Mouse (Mus musculus): ENCODE data around the gene Snx22. TPM values are rescaled to one million over a fixed set of nuclear protein-coding genes. Genes with fewer than 3 reads are reported as not detected.

Gene Snx22
- polyA plus RNA-seq, 1 experiment: 0.39 TPM

DNA sequence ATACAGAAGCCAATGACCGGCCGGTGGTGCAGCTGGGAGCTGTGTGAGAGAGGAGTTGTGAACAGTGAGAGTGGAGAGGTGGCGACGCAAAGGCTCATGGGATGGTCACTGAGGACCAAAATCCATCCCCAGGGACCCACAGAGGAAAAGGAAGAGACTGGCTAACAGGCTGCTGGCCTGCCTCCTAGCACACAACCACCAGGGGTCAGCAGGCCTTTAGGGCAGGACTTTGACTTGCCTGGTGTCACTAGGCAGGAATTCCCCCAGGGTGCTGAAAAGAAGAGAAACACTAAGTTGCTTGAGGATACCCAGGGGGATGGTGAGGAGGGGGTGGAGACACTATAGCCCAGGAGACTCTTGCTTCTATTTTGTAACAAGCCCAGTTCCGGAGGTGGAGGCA, 2.0 kb downstream of the Snx22 start:
- H3K36me3 ChIP-seq (ENCODE audit: control insufficient read depth, insufficient read depth, low read length, poor library complexity, severe bottlenecking): peaks cover 24% of the 10 kb centered on the region
- TF ChIP-seq EP300 (IDR thresholded peaks at IDR 0.05; ENCODE audit: insufficient read depth, low read depth, low read length): no peak
- TF ChIP-seq POLR2A (IDR thresholded peaks at IDR 0.05; ENCODE audit: insufficient read depth, low read length): no peak
- TF ChIP-seq CTCF (IDR thresholded peaks at IDR 0.05; ENCODE audit: low read depth, low read length): peak; percentile 75
- H3K27ac ChIP-seq (ENCODE audit: insufficient read depth, low read length): no peak overlapping the region
- H3K27me3 ChIP-seq (ENCODE audit: control insufficient read depth, insufficient read depth, low read length, poor library complexity, severe bottlenecking): peaks cover 2% of the 10 kb centered on the region; the same call in 1 of the 2 replicates
- no peak overlapping the region for H3K4me3 ChIP-seq (ENCODE audit: low read depth, low read length)
- H3K4me1 ChIP-seq (ENCODE audit: control insufficient read depth, insufficient read depth, low read length): peaks cover 5% of the 10 kb centered on the region
- H3K9ac ChIP-seq (ENCODE audit: low read depth, poor library complexity, severe bottlenecking): no peak overlapping the region
- no peaks in the 10 kb centered on the region for H3K9me3 ChIP-seq (replicated peaks; ENCODE audit: control insufficient read depth, insufficient read depth, low read length, poor library complexity, severe bottlenecking)

DNA sequence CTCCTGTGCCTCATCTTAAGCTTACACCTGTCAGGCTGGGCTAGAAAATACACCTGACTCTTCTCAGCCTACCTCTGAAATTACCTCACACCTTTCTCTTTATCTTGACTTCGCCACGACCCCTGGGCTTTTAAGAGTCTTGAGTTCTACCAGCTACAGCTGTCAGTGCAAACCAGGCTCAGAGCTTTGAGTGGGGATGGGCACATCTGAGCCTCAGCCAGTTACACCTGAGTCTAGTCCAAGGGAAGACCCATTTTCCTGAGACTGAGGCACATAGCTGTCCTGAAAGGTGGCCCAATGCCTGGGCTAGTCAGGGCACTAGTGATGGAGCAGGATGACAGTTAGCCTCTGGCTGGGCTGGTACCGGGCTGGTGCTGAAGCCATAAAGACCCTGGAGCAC, 2.7 kb downstream of the Snx22 start:
- no peak overlapping the region for H3K27ac ChIP-seq (ENCODE audit: insufficient read depth, low read length)
- H3K27me3 ChIP-seq (ENCODE audit: control insufficient read depth, insufficient read depth, low read length, poor library complexity, severe bottlenecking): peaks cover 2% of the 10 kb centered on the region; the same call in 1 of the 2 replicates
- no peak overlapping the region for H3K9ac ChIP-seq (ENCODE audit: low read depth, poor library complexity, severe bottlenecking)
- TF ChIP-seq EP300 (IDR thresholded peaks at IDR 0.05; ENCODE audit: insufficient read depth, low read depth, low read length): no peak
- no peak for TF ChIP-seq POLR2A (IDR thresholded peaks at IDR 0.05; ENCODE audit: insufficient read depth, low read length)
- no peak for TF ChIP-seq CTCF (IDR thresholded peaks at IDR 0.05; ENCODE audit: low read depth, low read length)
- no peaks in the 10 kb centered on the region for H3K9me3 ChIP-seq (replicated peaks; ENCODE audit: control insufficient read depth, insufficient read depth, low read length, poor library complexity, severe bottlenecking)
- peaks cover 27% of the 10 kb centered on the region for H3K36me3 ChIP-seq (ENCODE audit: control insufficient read depth, insufficient read depth, low read length, poor library complexity, severe bottlenecking)
- H3K4me3 ChIP-seq (ENCODE audit: low read depth, low read length): no peak overlapping the region
- H3K4me1 ChIP-seq (ENCODE audit: control insufficient read depth, insufficient read depth, low read length): peaks cover 5% of the 10 kb centered on the region

GRCm38 (mm10) chr9:66064316-66064715, 5.2 kb downstream of the Snx22 start:
- Histone ChIP-seq H3K4me1 (ENCODE audit: control insufficient read depth, insufficient read depth, low read length) (peaks cover 4% of the 10 kb centered on the region), H3K27me3 (ENCODE audit: control insufficient read depth, insufficient read depth, low read length, poor library complexity, severe bottlenecking) (peaks cover 2% of the 10 kb centered on the region; the same call in 1 of the 2 replicates), H3K9ac (ENCODE audit: low read depth, poor library complexity, severe bottlenecking) (no peak overlapping the region), H3K9me3 (replicated peaks; ENCODE audit: control insufficient read depth, insufficient read depth, low read length, poor library complexity, severe bottlenecking) (no peaks in the 10 kb centered on the region), H3K36me3 (ENCODE audit: control insufficient read depth, insufficient read depth, low read length, poor library complexity, severe bottlenecking) (peaks cover 29% of the 10 kb centered on the region), H3K4me3 (ENCODE audit: low read depth, low read length) (no peak overlapping the region), H3K27ac (ENCODE audit: insufficient read depth, low read length) (no peak overlapping the region)
- TF ChIP-seq CTCF (IDR thresholded peaks at IDR 0.05; ENCODE audit: low read depth, low read length): no peak
- TF ChIP-seq POLR2A (IDR thresholded peaks at IDR 0.05; ENCODE audit: insufficient read depth, low read length): no peak
- TF ChIP-seq EP300 (IDR thresholded peaks at IDR 0.05; ENCODE audit: insufficient read depth, low read depth, low read length): no peak

DNA sequence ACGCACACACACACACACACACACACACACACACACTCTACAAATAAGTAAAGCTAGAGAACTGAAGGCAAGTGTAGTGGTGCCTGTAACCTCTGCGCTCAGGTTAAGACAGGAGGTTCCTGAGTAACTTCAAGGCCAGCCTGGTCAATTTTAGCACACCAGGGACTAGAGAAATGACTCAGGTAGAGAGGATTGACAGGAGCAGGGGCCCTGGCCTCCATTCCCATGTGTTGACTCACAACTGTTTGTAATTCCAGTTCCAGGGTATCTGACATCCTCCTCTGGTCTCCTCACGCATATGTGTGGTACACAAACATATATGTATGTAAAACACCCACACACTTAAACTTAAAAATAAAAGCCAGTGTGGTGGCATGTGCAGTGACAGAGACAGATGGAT, 6.1 kb downstream of the Snx22 start:
- Histone ChIP-seq H3K27ac (ENCODE audit: insufficient read depth, low read length) (no peak overlapping the region), H3K4me1 (ENCODE audit: control insufficient read depth, insufficient read depth, low read length) (peaks cover 2% of the 10 kb centered on the region), H3K9me3 (replicated peaks; ENCODE audit: control insufficient read depth, insufficient read depth, low read length, poor library complexity, severe bottlenecking) (no peaks in the 10 kb centered on the region), H3K4me3 (ENCODE audit: low read depth, low read length) (no peak overlapping the region), H3K9ac (ENCODE audit: low read depth, poor library complexity, severe bottlenecking) (no peak overlapping the region), H3K27me3 (ENCODE audit: control insufficient read depth, insufficient read depth, low read length, poor library complexity, severe bottlenecking) (no peaks in the 10 kb centered on the region; the same call in 1 of the 2 replicates), H3K36me3 (ENCODE audit: control insufficient read depth, insufficient read depth, low read length, poor library complexity, severe bottlenecking) (peaks cover 29% of the 10 kb centered on the region)
- no peak for TF ChIP-seq EP300 (IDR thresholded peaks at IDR 0.05; ENCODE audit: insufficient read depth, low read depth, low read length)
- TF ChIP-seq CTCF (IDR thresholded peaks at IDR 0.05; ENCODE audit: low read depth, low read length): no peak

GRCm38 (mm10) chr9:66061656-66062055, 7.9 kb downstream of the Snx22 start:
- Histone ChIP-seq H3K9me3 (replicated peaks; ENCODE audit: control insufficient read depth, insufficient read depth, low read length, poor library complexity, severe bottlenecking) (no peaks in the 10 kb centered on the region), H3K4me3 (ENCODE audit: low read depth, low read length) (no peak overlapping the region), H3K36me3 (ENCODE audit: control insufficient read depth, insufficient read depth, low read length, poor library complexity, severe bottlenecking) (peaks cover 29% of the 10 kb centered on the region), H3K27ac (ENCODE audit: insufficient read depth, low read length) (no peak overlapping the region), H3K4me1 (ENCODE audit: control insufficient read depth, insufficient read depth, low read length) (no peaks in the 10 kb centered on the region), H3K9ac (ENCODE audit: low read depth, poor library complexity, severe bottlenecking) (no peak overlapping the region), H3K27me3 (ENCODE audit: control insufficient read depth, insufficient read depth, low read length, poor library complexity, severe bottlenecking) (no peaks in the 10 kb centered on the region)
- TF ChIP-seq CTCF (IDR thresholded peaks at IDR 0.05; ENCODE audit: low read depth, low read length) (no peak), POLR2A (IDR thresholded peaks at IDR 0.05; ENCODE audit: insufficient read depth, low read length) (no peak), EP300 (IDR thresholded peaks at IDR 0.05; ENCODE audit: insufficient read depth, low read depth, low read length) (no peak)

- no peaks in the 10 kb centered on the region for H3K27me3 ChIP-seq (ENCODE audit: control insufficient read depth, insufficient read depth, low read length, poor library complexity, severe bottlenecking)
- peak overlapping the region; percentile 78 for H3K4me3 ChIP-seq (ENCODE audit: low read depth, low read length)
- H3K4me1 ChIP-seq (ENCODE audit: control insufficient read depth, insufficient read depth, low read length): no peaks in the 10 kb centered on the region
- peaks cover 25% of the 10 kb centered on the region for H3K36me3 ChIP-seq (ENCODE audit: control insufficient read depth, insufficient read depth, low read length, poor library complexity, severe bottlenecking)
- H3K9me3 ChIP-seq (replicated peaks; ENCODE audit: control insufficient read depth, insufficient read depth, low read length, poor library complexity, severe bottlenecking): no peaks in the 10 kb centered on the region
- TF ChIP-seq POLR2A (IDR thresholded peaks at IDR 0.05; ENCODE audit: insufficient read depth, low read length) (no peak), CTCF (IDR thresholded peaks at IDR 0.05; ENCODE audit: low read depth, low read length) (no peak), EP300 (IDR thresholded peaks at IDR 0.05; ENCODE audit: insufficient read depth, low read depth, low read length) (no peak)
- peak overlapping the region; percentile 80 for H3K9ac ChIP-seq (ENCODE audit: low read depth, poor library complexity, severe bottlenecking)
- H3K27ac ChIP-seq (ENCODE audit: insufficient read depth, low read length): no peak overlapping the region
Observed at GRCm38 (mm10) chr9:66060986-66061385, 8.5 kb downstream of the Snx22 start.

All from ES-Bruce4 (cell line).